Mouse (Mus musculus): ENCODE results near the gene Gm10721.
"Not testable (repeated sequence)": the region's sequence is repeated elsewhere in the genome, so short reads cannot be mapped to it uniquely, and the experiment has no call there.

DNA sequence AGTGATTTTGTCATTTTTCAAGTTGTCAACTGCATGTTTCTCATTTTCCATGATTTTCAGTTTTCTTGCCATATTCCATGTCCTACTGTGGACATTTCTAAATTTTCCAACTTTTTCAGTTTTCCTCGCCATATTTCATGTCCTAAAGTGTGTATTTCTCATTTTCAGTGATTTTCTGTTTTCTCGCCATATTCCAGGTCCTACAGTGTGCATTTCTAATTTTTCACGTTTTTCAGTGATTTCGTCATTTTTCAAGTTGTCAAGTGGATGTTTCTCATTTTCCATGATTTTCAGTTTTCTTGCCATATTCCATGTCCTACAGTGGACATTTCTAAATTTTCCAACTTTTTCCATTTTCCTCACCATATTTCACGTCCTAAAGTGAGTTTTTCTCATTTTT is 6.8 kb upstream of the Gm10721 start:
- not testable (repeated sequence) for TF ChIP-seq POLR2A (IDR thresholded peaks at IDR 0.05; ENCODE audit: insufficient read length, low read depth); MYOD1 (IDR thresholded peaks at IDR 0.05; ENCODE audit: control insufficient read depth in 1 of 3, insufficient read length in 2 of 3, low read depth in 2 of 3); E2F4 (IDR thresholded peaks at IDR 0.05; ENCODE audit: insufficient read depth); USF1 (IDR thresholded peaks at IDR 0.05; ENCODE audit: low read depth); MYOG (IDR thresholded peaks at IDR 0.05; ENCODE audit: control insufficient read depth in 1 of 3, insufficient read depth in 1 of 3, insufficient read length in 2 of 3, low read depth in 2 of 3); MAX (IDR thresholded peaks at IDR 0.05; ENCODE audit: low read depth); REST (IDR thresholded peaks at IDR 0.05; ENCODE audit: insufficient read depth, insufficient read length); SRF (IDR thresholded peaks at IDR 0.05; ENCODE audit: control insufficient read depth, insufficient read length, low read depth)
